Mouse (Mus musculus) megakaryocyte, embryonic 14.5 days (primary cell): ENCODE results near the gene Hoxc9. TPM values are rescaled to one million over a fixed set of nuclear protein-coding genes. Genes with fewer than 3 reads are reported as not detected.

Experiments
- H3K27me3 ChIP-seq: replicated peaks from 2 replicates; pipeline ENCODE3; 2012; ENCODE audit warnings: inconsistent platforms
- H3K36me3 ChIP-seq: replicated peaks from 2 replicates; pipeline ENCODE3; 2012; ENCODE audit warnings: low read length, inconsistent platforms, mixed read lengths
- H3K4me1 ChIP-seq: 2 replicates; pipeline ENCODE4 v1.6.1; 2012; ENCODE audit warnings: inconsistent platforms
- H3K4me3 ChIP-seq: replicated peaks from 2 replicates; pipeline ENCODE3; 2012; ENCODE audit warnings: moderate library complexity, mild to moderate bottlenecking, inconsistent platforms
- H3K9me3 ChIP-seq: 2 replicates; pipeline ENCODE4 v1.6.1; 2012; ENCODE audit warnings: inconsistent platforms
- FLI1 ChIP-seq: IDR thresholded peaks from 2 replicates; pipeline ENCODE4 v1.6.1; 2012; ENCODE audit warnings: low read length, inconsistent platforms, mixed read lengths
- GATA1 ChIP-seq: IDR thresholded peaks from 3 replicates; pipeline ENCODE4 v1.6.1; 2012; ENCODE audit warnings: mixed read lengths, low read length, inconsistent platforms, borderline replicate concordance
- polyA plus RNA-seq: library from polyadenylated mRNA; stranded (reverse); fragments of >175 nt; gene quantifications from 2 replicates; pipeline ENCODE4 v1.2.3, GENCODE M21; 2012; ENCODE audit warnings: low replicate concordance; ENCODE audit not compliant: insufficient read depth

Hoxc9 gene
- polyA plus RNA-seq, 1 experiment: not detected

- Histone ChIP-seq H3K27me3 (peaks cover 99% of the 10 kb centered on the region), H3K4me1 (peaks cover 28% of the 10 kb centered on the region), H3K9me3 (no peaks in the 10 kb centered on the region; the same call in 1 of the 2 replicates), H3K4me3 (peak overlapping the region; percentile 87), H3K36me3 (no peaks in the 10 kb centered on the region)
- TF ChIP-seq GATA1: no peak
- TF ChIP-seq FLI1: no peak
Observed at GRCm38 (mm10) chr15:102999183-102999831, 23.1 kb downstream of the Hoxc9 start.

- H3K36me3 ChIP-seq: no peaks in the 10 kb centered on the region
- no peaks in the 10 kb centered on the region; the same call in 1 of the 2 replicates for H3K9me3 ChIP-seq
- H3K27me3 ChIP-seq: peaks cover 99% of the 10 kb centered on the region
- no peak overlapping the region for H3K4me3 ChIP-seq
- TF ChIP-seq GATA1 (no peak), FLI1 (no peak)
- peaks cover 28% of the 10 kb centered on the region for H3K4me1 ChIP-seq
Observed at GRCm38 (mm10) chr15:102999955-103000354, 23.7 kb downstream of the Hoxc9 start.

- TF ChIP-seq GATA1: no peak
- no peak for TF ChIP-seq FLI1
- no peak overlapping the region for H3K4me3 ChIP-seq
- H3K4me1 ChIP-seq: peaks cover 28% of the 10 kb centered on the region
- H3K36me3 ChIP-seq: no peaks in the 10 kb centered on the region
- H3K9me3 ChIP-seq: no peaks in the 10 kb centered on the region; the same call in 1 of the 2 replicates
- peaks cover 99% of the 10 kb centered on the region for H3K27me3 ChIP-seq
Observed at GRCm38 (mm10) chr15:103000501-103000901, 24.3 kb downstream of the Hoxc9 start.

- Histone ChIP-seq H3K27me3 (peaks cover 99% of the 10 kb centered on the region), H3K9me3 (no peaks in the 10 kb centered on the region; the same call in 1 of the 2 replicates), H3K4me1 (peaks cover 28% of the 10 kb centered on the region), H3K4me3 (no peak overlapping the region), H3K36me3 (no peaks in the 10 kb centered on the region)
- TF ChIP-seq GATA1: no peak
- TF ChIP-seq FLI1: no peak
Observed at GRCm38 (mm10) chr15:103001370-103001769, 25.1 kb downstream of the Hoxc9 start.

- Histone ChIP-seq H3K36me3 (no peaks in the 10 kb centered on the region), H3K9me3 (no peaks in the 10 kb centered on the region; the same call in 1 of the 2 replicates), H3K27me3 (peaks cover 99% of the 10 kb centered on the region), H3K4me1 (peaks cover 28% of the 10 kb centered on the region), H3K4me3 (no peak overlapping the region)
- no peak for TF ChIP-seq GATA1
- TF ChIP-seq FLI1: no peak
Observed at GRCm38 (mm10) chr15:103002156-103002555, 25.9 kb downstream of the Hoxc9 start.

- Histone ChIP-seq H3K4me3 (peak overlapping the region; percentile 8), H3K4me1 (peaks cover 28% of the 10 kb centered on the region), H3K36me3 (no peaks in the 10 kb centered on the region), H3K9me3 (no peaks in the 10 kb centered on the region; the same call in 1 of the 2 replicates), H3K27me3 (peaks cover 99% of the 10 kb centered on the region)
- TF ChIP-seq FLI1 (no peak), GATA1 (no peak)
Observed at GRCm38 (mm10) chr15:103002821-103003448, 26.7 kb downstream of the Hoxc9 start.

- TF ChIP-seq GATA1: no peak
- Histone ChIP-seq H3K4me1 (peaks cover 15% of the 10 kb centered on the region), H3K27me3 (peaks cover 99% of the 10 kb centered on the region), H3K36me3 (no peaks in the 10 kb centered on the region), H3K9me3 (no peaks in the 10 kb centered on the region; the same call in 1 of the 2 replicates), H3K4me3 (no peak overlapping the region)
Observed at GRCm38 (mm10) chr15:103005308-103005707, 29.1 kb downstream of the Hoxc9 start.

- TF ChIP-seq FLI1 (no peak), GATA1 (no peak)
- Histone ChIP-seq H3K4me1 (peaks cover 14% of the 10 kb centered on the region), H3K9me3 (no peaks in the 10 kb centered on the region; the same call in 1 of the 2 replicates), H3K27me3 (peaks cover 99% of the 10 kb centered on the region), H3K4me3 (no peak overlapping the region), H3K36me3 (no peaks in the 10 kb centered on the region)
Observed at GRCm38 (mm10) chr15:103005797-103006196, 29.6 kb downstream of the Hoxc9 start.

- H3K9me3 ChIP-seq: no peaks in the 10 kb centered on the region; the same call in 1 of the 2 replicates
- TF ChIP-seq GATA1 (no peak), FLI1 (no peak)
- H3K4me3 ChIP-seq: no peak overlapping the region
- H3K36me3 ChIP-seq: no peaks in the 10 kb centered on the region
- peaks cover 16% of the 10 kb centered on the region for H3K4me1 ChIP-seq
- H3K27me3 ChIP-seq: peaks cover 99% of the 10 kb centered on the region
Observed at GRCm38 (mm10) chr15:103006326-103006725, 30.1 kb downstream of the Hoxc9 start.

GRCm38 (mm10) chr15:103009265-103010111 is 33.2 kb downstream of the Hoxc9 start:
- peaks cover 26% of the 10 kb centered on the region for H3K4me1 ChIP-seq
- peaks cover 98% of the 10 kb centered on the region for H3K27me3 ChIP-seq
- H3K4me3 ChIP-seq: no peak overlapping the region
- H3K36me3 ChIP-seq: no peaks in the 10 kb centered on the region
- TF ChIP-seq GATA1: no peak
- TF ChIP-seq FLI1: no peak
- H3K9me3 ChIP-seq: no peaks in the 10 kb centered on the region
